Mouse (Mus musculus) kidney, embryonic 15.5 days (tissue): ENCODE data around the gene Ppp4r1. TPM values are rescaled to one million over a fixed set of nuclear protein-coding genes. Genes with fewer than 3 reads are reported as not detected.

Experiments used
- ATAC-seq: fragments of 200-750 bp; cut with Nextera tagmentation; replicated peaks from 2 replicates; pipeline ENCODE4 v1.8.0; 2017; ENCODE audit warnings: moderate TSS enrichment; ENCODE audit not compliant: low FRiP score
- H3K27ac ChIP-seq: fragments of 300-500 bp; sonication (generic); 2 replicates; pipeline ENCODE4 v1.5.1; 2015; ENCODE audit warnings: mild to moderate bottlenecking, inconsistent platforms
- H3K27me3 ChIP-seq: fragments of 300-500 bp; sonication (generic); 2 replicates; pipeline ENCODE4 v1.6.1; 2015; ENCODE audit warnings: inconsistent platforms
- H3K36me3 ChIP-seq: fragments of 300-500 bp; sonication (generic); 2 replicates; pipeline ENCODE4 v1.6.1; 2015; ENCODE audit warnings: inconsistent platforms
- H3K4me1 ChIP-seq: fragments of 300-500 bp; sonication (generic); 2 replicates; pipeline ENCODE4 v1.6.1; 2015; ENCODE audit warnings: inconsistent platforms
- H3K4me2 ChIP-seq: fragments of 300-500 bp; sonication (generic); 2 replicates; pipeline ENCODE4 v1.6.1; 2015; ENCODE audit warnings: moderate library complexity, mild to moderate bottlenecking, inconsistent platforms
- H3K4me3 ChIP-seq: fragments of 300-500 bp; sonication (generic); replicated peaks from 2 replicates; pipeline ENCODE4 v1.5.1; 2015; ENCODE audit warnings: mild to moderate bottlenecking, inconsistent platforms
- H3K9ac ChIP-seq: fragments of 300-500 bp; sonication (generic); 2 replicates; pipeline ENCODE4 v1.6.1; 2015; ENCODE audit warnings: mild to moderate bottlenecking, inconsistent platforms
- H3K9me3 ChIP-seq: fragments of 300-500 bp; sonication (generic); replicated peaks from 2 replicates; pipeline ENCODE4 v1.6.1; 2016; ENCODE audit warnings: inconsistent platforms
- WGBS: fragments of 180-500 bp; shearing (Covaris S2); methylation state at CpG from one replicate; pipeline ENCODE4 v1.1.7; 2015; ENCODE audit warnings: mixed read lengths; 5-methylcytosine and 5-hydroxymethylcytosine counted together
- polyA plus RNA-seq: library from polyadenylated mRNA; unstranded; fragments of >200 nt; fragmentation: Nextera tagmentation; extraction: Ambion mirVana; gene quantifications from 2 replicates; pipeline ENCODE4 v1.2.1, GENCODE M21; 2015

The Ppp4r1 gene
- polyA plus RNA-seq, 1 experiment from 2014 or later = 44.6 TPM

GRCm38 (mm10) chr17:65822423-65822822 lies 40.0 kb downstream of the Ppp4r1 start:
- 82% methylated on average over 5 of the region's 5 CpGs for WGBS
- Histone ChIP-seq H3K27ac (no peak overlapping the region), H3K36me3 (peaks cover 82% of the 10 kb centered on the region), H3K9ac (no peak overlapping the region), H3K27me3 (no peaks in the 10 kb centered on the region), H3K9me3 (no peaks in the 10 kb centered on the region), H3K4me1 (no peaks in the 10 kb centered on the region), H3K4me3 (no peak overlapping the region), H3K4me2 (no peak overlapping the region)
- no peak for ATAC-seq

GRCm38 (mm10) chr17:65824246-65824645 lies 41.9 kb downstream of the Ppp4r1 start:
- Histone ChIP-seq H3K27ac (no peak overlapping the region), H3K4me3 (no peak overlapping the region), H3K4me1 (no peaks in the 10 kb centered on the region), H3K9ac (no peak overlapping the region), H3K36me3 (peaks cover 83% of the 10 kb centered on the region), H3K27me3 (no peaks in the 10 kb centered on the region), H3K9me3 (no peaks in the 10 kb centered on the region), H3K4me2 (no peak overlapping the region)
- 92% methylated on average over 10 of the region's 10 CpGs for WGBS
- ATAC-seq = no peak

GRCm38 (mm10) chr17:65826257-65826656 lies 43.9 kb downstream of the Ppp4r1 start:
- WGBS = 63% methylated on average over 9 of the region's 9 CpGs
- Histone ChIP-seq H3K4me1 (no peaks in the 10 kb centered on the region), H3K9ac (no peak overlapping the region), H3K27me3 (no peaks in the 10 kb centered on the region), H3K4me3 (no peak overlapping the region), H3K4me2 (no peak overlapping the region), H3K36me3 (peaks cover 88% of the 10 kb centered on the region), H3K9me3 (no peaks in the 10 kb centered on the region), H3K27ac (no peak overlapping the region)
- no peak for ATAC-seq

- Histone ChIP-seq H3K4me1 (no peaks in the 10 kb centered on the region), H3K36me3 (peaks cover 88% of the 10 kb centered on the region), H3K27ac (no peak overlapping the region), H3K9ac (no peak overlapping the region), H3K4me2 (no peak overlapping the region), H3K4me3 (no peak overlapping the region), H3K9me3 (no peaks in the 10 kb centered on the region), H3K27me3 (no peaks in the 10 kb centered on the region)
- 88% methylated on average over 16 of the region's 16 CpGs for WGBS
- no peak for ATAC-seq
Measured at GRCm38 (mm10) chr17:65827119-65827840, 44.9 kb downstream of the Ppp4r1 start.

GRCm38 (mm10) chr17:65827904-65828303 lies 45.5 kb downstream of the Ppp4r1 start:
- Histone ChIP-seq H3K9me3 (no peaks in the 10 kb centered on the region), H3K9ac (no peak overlapping the region), H3K4me1 (no peaks in the 10 kb centered on the region), H3K4me3 (no peak overlapping the region), H3K27me3 (no peaks in the 10 kb centered on the region), H3K4me2 (no peak overlapping the region), H3K36me3 (peaks cover 88% of the 10 kb centered on the region), H3K27ac (no peak overlapping the region)
- ATAC-seq = no peak
- 90% methylated on average over 5 of the region's 5 CpGs for WGBS

- Histone ChIP-seq H3K9ac (no peak overlapping the region), H3K27me3 (no peaks in the 10 kb centered on the region), H3K4me2 (no peak overlapping the region), H3K4me1 (no peaks in the 10 kb centered on the region), H3K27ac (no peak overlapping the region), H3K9me3 (no peaks in the 10 kb centered on the region), H3K36me3 (peaks cover 92% of the 10 kb centered on the region), H3K4me3 (no peak overlapping the region)
- ATAC-seq = no peak
- 86% methylated on average over 11 of the region's 11 CpGs for WGBS
Measured at GRCm38 (mm10) chr17:65828951-65829350, 46.6 kb downstream of the Ppp4r1 start.

- no peak overlapping the region for H3K9ac ChIP-seq
- ATAC-seq = no peak
- no peak overlapping the region for H3K27ac ChIP-seq
- no peaks in the 10 kb centered on the region for H3K4me1 ChIP-seq
- peaks cover 89% of the 10 kb centered on the region for H3K36me3 ChIP-seq
- H3K4me2 ChIP-seq = no peak overlapping the region
- 85% methylated on average over 13 of the region's 13 CpGs for WGBS
- H3K9me3 ChIP-seq = no peaks in the 10 kb centered on the region
- H3K4me3 ChIP-seq = no peak overlapping the region
- H3K27me3 ChIP-seq = no peaks in the 10 kb centered on the region
Measured at GRCm38 (mm10) chr17:65830216-65830863, 48.0 kb downstream of the Ppp4r1 start.

- H3K9me3 ChIP-seq = no peaks in the 10 kb centered on the region
- no peaks in the 10 kb centered on the region for H3K4me1 ChIP-seq
- peaks cover 95% of the 10 kb centered on the region for H3K36me3 ChIP-seq
- ATAC-seq = no peak
- no peak overlapping the region for H3K4me2 ChIP-seq
- 73% methylated on average over 3 of the region's 3 CpGs for WGBS
- H3K27ac ChIP-seq = no peak overlapping the region
- H3K27me3 ChIP-seq = no peaks in the 10 kb centered on the region
- H3K4me3 ChIP-seq = no peak overlapping the region
- no peak overlapping the region for H3K9ac ChIP-seq
Measured at GRCm38 (mm10) chr17:65833891-65834290, 51.5 kb downstream of the Ppp4r1 start.

- H3K36me3 ChIP-seq = peaks cover 95% of the 10 kb centered on the region
- no peak overlapping the region for H3K27ac ChIP-seq
- 86% methylated on average over 3 of the region's 3 CpGs for WGBS
- H3K4me3 ChIP-seq = no peak overlapping the region
- no peaks in the 10 kb centered on the region for H3K4me1 ChIP-seq
- no peak overlapping the region for H3K4me2 ChIP-seq
- no peak overlapping the region for H3K9ac ChIP-seq
- H3K9me3 ChIP-seq = no peaks in the 10 kb centered on the region
- no peak for ATAC-seq
- H3K27me3 ChIP-seq = no peaks in the 10 kb centered on the region
Measured at GRCm38 (mm10) chr17:65836746-65837145, 54.4 kb downstream of the Ppp4r1 start.

- Histone ChIP-seq H3K4me1 (no peaks in the 10 kb centered on the region), H3K27me3 (no peaks in the 10 kb centered on the region), H3K4me3 (no peak overlapping the region), H3K9ac (no peak overlapping the region), H3K4me2 (no peak overlapping the region), H3K36me3 (peaks cover 96% of the 10 kb centered on the region), H3K27ac (no peak overlapping the region), H3K9me3 (no peaks in the 10 kb centered on the region)
- no peak for ATAC-seq
- 85% methylated on average over 7 of the region's 7 CpGs for WGBS
Measured at GRCm38 (mm10) chr17:65839541-65840256, 57.3 kb downstream of the Ppp4r1 start.

GRCm38 (mm10) chr17:65842669-65843381 lies 60.5 kb downstream of the Ppp4r1 start:
- H3K36me3 ChIP-seq = peaks cover 81% of the 10 kb centered on the region
- H3K27me3 ChIP-seq = no peaks in the 10 kb centered on the region
- no peak overlapping the region for H3K4me3 ChIP-seq
- H3K4me1 ChIP-seq = no peaks in the 10 kb centered on the region
- no peak overlapping the region for H3K27ac ChIP-seq
- no peak overlapping the region for H3K9ac ChIP-seq
- no peaks in the 10 kb centered on the region for H3K9me3 ChIP-seq
- WGBS = 88% methylated on average over 10 of the region's 10 CpGs
- no peak for ATAC-seq
- no peak overlapping the region for H3K4me2 ChIP-seq

- Histone ChIP-seq H3K4me1 (no peaks in the 10 kb centered on the region), H3K4me3 (no peak overlapping the region), H3K27me3 (no peaks in the 10 kb centered on the region), H3K9ac (no peak overlapping the region), H3K27ac (no peak overlapping the region), H3K4me2 (no peak overlapping the region), H3K9me3 (no peaks in the 10 kb centered on the region), H3K36me3 (peaks cover 79% of the 10 kb centered on the region)
- ATAC-seq = no peak
- 91% methylated on average over 6 of the region's 6 CpGs for WGBS
Measured at GRCm38 (mm10) chr17:65845423-65845822, 63.0 kb downstream of the Ppp4r1 start.
